Mouse (Mus musculus): ENCODE results near the gene Dusp18.

Dusp18 gene

GRCm38 (mm10) chr11:3894406-3895281 lies at the start of gene Dusp18, which contains the start of gene 4921536K21Rik:
Gene Dusp18 (plus strand): TSS chr11:3895240.
Gene 4921536K21Rik (minus strand): TSS chr11:3895098.
- in situ Hi-C loops (cut with MboI, MseI), result no loop called here

- in situ Hi-C loops (cut with MboI, MseI), result no loop called here
Observed at GRCm38 (mm10) chr11:3846351-3846750, 48.7 kb upstream of the Dusp18 start.

- in situ Hi-C loops (cut with MboI, MseI), result no loop called here
Observed at GRCm38 (mm10) chr11:3849469-3850314, 45.3 kb upstream of the Dusp18 start.

- in situ Hi-C loops (cut with MboI, MseI), result no loop called here
Observed at GRCm38 (mm10) chr11:3850315-3850614, 44.8 kb upstream of the Dusp18 start.

GRCm38 (mm10) chr11:3850746-3851277 lies 44.2 kb upstream of the Dusp18 start:
- in situ Hi-C loops (cut with MboI, MseI), result no loop called here

GRCm38 (mm10) chr11:3851872-3852271 lies 43.2 kb upstream of the Dusp18 start:
- in situ Hi-C loops (cut with MboI, MseI), result no loop called here

GRCm38 (mm10) chr11:3853031-3853430 lies 42.0 kb upstream of the Dusp18 start:
- in situ Hi-C loops (cut with MboI, MseI), result no loop called here

- in situ Hi-C loops (cut with MboI, MseI), result no loop called here
Observed at GRCm38 (mm10) chr11:3853481-3854034, 41.5 kb upstream of the Dusp18 start.

GRCm38 (mm10) chr11:3854156-3854555 lies 40.9 kb upstream of the Dusp18 start:
- in situ Hi-C loops (cut with MboI, MseI), result no loop called here

- in situ Hi-C loops (cut with MboI, MseI), result no loop called here
Observed at GRCm38 (mm10) chr11:3855846-3856245, 39.2 kb upstream of the Dusp18 start.

GRCm38 (mm10) chr11:3857902-3858301 lies 37.1 kb upstream of the Dusp18 start:
- in situ Hi-C loops (cut with MboI, MseI), result no loop called here

GRCm38 (mm10) chr11:3859778-3860177 lies 35.3 kb upstream of the Dusp18 start:
- in situ Hi-C loops (cut with MboI, MseI), result no loop called here

GRCm38 (mm10) chr11:3860361-3860760 lies 34.7 kb upstream of the Dusp18 start:
- in situ Hi-C loops (cut with MboI, MseI), result no loop called here

GRCm38 (mm10) chr11:3862661-3863453 lies 32.2 kb upstream of the Dusp18 start:
- in situ Hi-C loops (cut with MboI, MseI), result no loop called here

GRCm38 (mm10) chr11:3863454-3864112 lies 31.5 kb upstream of the Dusp18 start, which contains the start of gene Osbp2:
Gene Osbp2 (minus strand): TSS chr11:3863903.
- in situ Hi-C loops (cut with MboI, MseI), result no loop called here

GRCm38 (mm10) chr11:3864343-3864742 lies 30.7 kb upstream of the Dusp18 start:
- in situ Hi-C loops (cut with MboI, MseI), result no loop called here

GRCm38 (mm10) chr11:3876419-3876818 lies 18.6 kb upstream of the Dusp18 start:
- in situ Hi-C loops (cut with MboI, MseI), result no loop called here

GRCm38 (mm10) chr11:3878660-3879059 lies 16.4 kb upstream of the Dusp18 start:
- in situ Hi-C loops (cut with MboI, MseI), result no loop called here

- in situ Hi-C loops (cut with MboI, MseI), result no loop called here
Observed at GRCm38 (mm10) chr11:3879836-3880235, 15.2 kb upstream of the Dusp18 start.

GRCm38 (mm10) chr11:3883711-3884110 lies 11.3 kb upstream of the Dusp18 start:
- in situ Hi-C loops (cut with MboI, MseI), result no loop called here

- in situ Hi-C loops (cut with MboI, MseI), result no loop called here
Observed at GRCm38 (mm10) chr11:3887331-3887730, 7.7 kb upstream of the Dusp18 start.

All from regulatory T cell (primary cell).